Mouse (Mus musculus): ENCODE data around the gene Vps13a. TPM values are rescaled to one million over a fixed set of nuclear protein-coding genes. Genes with fewer than 3 reads are reported as not detected.

Gene Vps13a
- polyA plus RNA-seq, 1 experiment from 2014 or later, result 7.4 TPM

DNA sequence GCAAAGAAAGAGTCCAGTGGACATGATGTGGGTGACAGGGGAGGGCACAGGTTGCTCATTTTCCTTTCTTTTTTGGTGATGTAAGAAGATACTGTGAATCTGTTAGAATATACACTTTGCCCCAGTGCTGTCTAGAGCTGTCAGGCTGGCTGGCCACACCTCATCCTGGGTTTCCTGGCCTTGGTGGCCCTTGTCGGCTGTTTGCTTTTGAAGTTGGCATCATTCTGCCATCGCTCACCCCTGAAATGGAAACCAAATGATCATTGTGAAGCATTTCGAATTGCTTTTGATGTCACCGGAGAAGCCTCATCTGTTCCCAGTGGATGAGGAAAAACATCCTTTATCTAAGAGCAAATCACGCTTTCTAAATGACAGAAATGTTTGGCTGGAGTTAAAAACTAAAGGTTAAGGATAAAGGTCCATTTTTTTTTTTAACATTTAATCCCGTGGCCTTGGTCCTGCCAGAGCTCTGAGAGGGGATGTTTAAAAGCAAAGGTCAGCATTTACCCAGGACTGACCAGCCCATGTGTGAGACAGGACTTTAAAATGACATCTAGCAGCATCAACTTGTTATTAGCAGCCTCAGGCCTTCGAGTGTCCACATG, 201.0 kb downstream of the Vps13a start:
- Histone ChIP-seq H3K27me3 (no peaks in the 10 kb centered on the region), H3K27ac (no peak overlapping the region), H3K4me1 (replicated peaks) (no peaks in the 10 kb centered on the region), H3K9ac (no peak overlapping the region), H3K9me3 (replicated peaks) (no peaks in the 10 kb centered on the region), H3K4me2 (no peak overlapping the region), H3K4me3 (no peak overlapping the region), H3K36me3 (no peaks in the 10 kb centered on the region)
- 72% methylated on average over 7 of the region's 7 CpGs for WGBS
- ATAC-seq (replicated peaks; ENCODE audit: insufficient number of reproducible peaks, insufficient read depth, low FRiP score, low read depth), result no peak

DNA sequence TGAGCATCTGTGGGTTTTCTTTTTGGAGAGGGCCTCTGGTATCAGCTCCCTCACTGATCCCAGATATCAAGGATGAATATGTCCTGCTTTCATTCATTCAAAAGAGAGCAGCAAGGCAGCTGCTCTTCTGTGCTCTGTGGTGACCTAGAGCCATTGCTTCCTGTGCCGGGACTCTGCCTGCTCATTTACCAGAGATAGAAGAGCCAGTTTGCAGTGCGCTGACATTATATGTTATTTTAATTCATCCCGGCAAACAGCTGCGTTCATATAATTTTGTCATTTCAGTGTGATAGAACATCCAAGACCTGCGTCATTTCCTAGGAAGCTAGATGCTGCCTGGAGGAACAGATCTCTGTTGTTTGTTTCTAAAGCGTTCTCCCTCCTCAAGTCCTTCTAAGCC, 203.9 kb downstream of the Vps13a start:
- no peaks in the 10 kb centered on the region for H3K36me3 ChIP-seq
- H3K9ac ChIP-seq, result no peak overlapping the region
- no peaks in the 10 kb centered on the region for H3K4me1 ChIP-seq (replicated peaks)
- H3K27me3 ChIP-seq, result no peaks in the 10 kb centered on the region
- no peaks in the 10 kb centered on the region for H3K9me3 ChIP-seq (replicated peaks)
- no peak for ATAC-seq (replicated peaks; ENCODE audit: insufficient number of reproducible peaks, insufficient read depth, low FRiP score, low read depth)
- 70% methylated on average over 6 of the region's 6 CpGs for WGBS
- H3K27ac ChIP-seq, result no peak overlapping the region
- H3K4me3 ChIP-seq, result no peak overlapping the region
- no peak overlapping the region for H3K4me2 ChIP-seq

Other genes starting within 250 kb of the Vps13a start
- not detected in 2 replicates for gene Foxb2, start 92.9 kb upstream of the Vps13a start, polyA plus RNA-seq (2015; fragmentation: Nextera tagmentation; extraction: Ambion mirVana)
- gene Prune2, start 175.2 kb upstream of the Vps13a start, polyA plus RNA-seq (2015; fragmentation: Nextera tagmentation; extraction: Ambion mirVana), result 6.1 and 6.5 TPM in 2 replicates